Mouse (Mus musculus): Measurements from ENCODE around the gene Nkx6-2.

Nkx6-2 gene

DNA sequence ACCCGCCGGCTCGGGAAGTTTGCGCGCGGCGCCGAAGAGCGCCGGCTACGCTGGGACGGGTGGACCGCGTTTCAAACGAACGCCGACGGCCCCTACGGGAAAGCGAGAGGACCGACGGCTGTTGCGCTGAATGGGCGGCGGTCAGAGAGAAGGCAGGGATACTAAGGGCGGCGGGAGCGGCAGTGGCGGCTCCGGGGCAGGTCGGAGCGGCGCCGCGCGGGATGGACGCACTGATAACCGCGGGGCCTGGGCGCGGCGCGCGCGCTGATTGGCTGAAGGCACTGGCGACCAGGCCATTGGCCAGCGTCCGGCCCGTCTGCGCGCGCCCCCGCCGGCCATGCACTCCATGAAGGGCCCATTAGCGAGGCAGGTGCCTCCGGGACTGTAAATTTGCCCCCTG lies at the start of gene Nkx6-2:
TSS of gene Nkx6-2 (minus strand) at position 203 of the 400 bp plus-strand sequence.
- DNase-seq, result peak; percentile 45

GRCm38 (mm10) chr7:139625156-139625555 lies 42.6 kb upstream of the Nkx6-2 start:
- no peak for DNase-seq

DNA sequence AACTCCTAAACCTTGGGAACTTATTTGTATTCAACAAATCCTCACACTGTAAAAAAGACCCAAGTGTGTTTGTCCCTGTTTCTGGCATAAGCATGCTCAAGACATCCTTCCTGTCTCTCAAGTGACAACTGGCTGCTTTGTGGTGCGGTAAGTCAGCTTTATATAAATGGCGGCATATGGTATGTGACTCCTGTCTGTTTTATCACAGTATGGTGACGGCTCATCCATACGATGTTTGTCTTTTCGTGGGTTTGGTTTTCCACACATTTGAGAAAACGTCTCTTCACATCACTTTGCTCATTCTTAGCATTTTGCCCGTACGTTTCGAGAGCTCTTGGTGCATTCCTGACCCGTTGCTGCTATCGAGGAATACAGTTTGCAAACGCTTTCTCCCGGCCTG lies 40.0 kb upstream of the Nkx6-2 start:
- no peak for DNase-seq

- DNase-seq, result peak; percentile 57
Measured at GRCm38 (mm10) chr7:139615767-139616766, 33.5 kb upstream of the Nkx6-2 start.

DNA sequence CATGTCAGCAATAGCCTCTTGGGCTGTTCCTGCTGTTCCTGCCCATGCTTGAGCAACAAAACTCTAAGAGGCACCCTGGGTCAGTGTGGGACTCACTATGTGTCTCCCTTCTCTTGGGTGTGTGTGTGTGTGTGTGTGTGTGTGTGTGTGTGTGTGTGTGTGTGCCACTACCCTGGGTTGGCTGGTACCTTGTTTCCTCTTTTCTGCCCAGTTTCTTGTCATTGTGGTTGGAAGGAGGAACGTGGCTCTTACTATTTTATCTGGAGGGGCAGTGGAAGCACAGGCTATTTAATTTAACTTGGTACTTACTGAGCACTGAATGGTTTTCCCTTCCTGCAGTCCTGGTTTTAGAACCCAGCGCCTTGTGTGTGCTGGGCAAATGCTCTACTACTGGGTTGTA lies 27.7 kb upstream of the Nkx6-2 start:
- DNase-seq, result no peak

DNA sequence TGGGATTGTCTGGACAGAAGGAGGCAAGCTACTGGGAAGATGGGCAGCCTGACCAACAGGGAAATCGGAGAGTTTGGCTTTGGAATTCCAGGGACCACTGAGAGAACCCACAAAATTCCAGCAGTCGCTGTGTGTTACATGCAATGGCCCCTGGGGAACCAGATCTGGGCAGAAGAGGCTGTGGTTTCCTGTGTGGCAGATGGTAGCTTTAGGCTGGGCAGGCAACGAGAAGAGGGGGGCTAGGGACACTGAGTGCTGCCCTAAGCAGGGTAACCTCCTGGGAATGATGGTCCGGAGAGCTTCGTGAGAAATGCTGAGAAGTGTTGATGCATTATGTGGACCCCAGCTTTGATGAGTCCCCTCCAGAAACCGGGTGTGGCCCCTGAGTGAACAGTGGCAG lies 13.3 kb upstream of the Nkx6-2 start:
- no peak for DNase-seq

- no peak for DNase-seq
Measured at GRCm38 (mm10) chr7:139595311-139595710, 12.7 kb upstream of the Nkx6-2 start.

DNA sequence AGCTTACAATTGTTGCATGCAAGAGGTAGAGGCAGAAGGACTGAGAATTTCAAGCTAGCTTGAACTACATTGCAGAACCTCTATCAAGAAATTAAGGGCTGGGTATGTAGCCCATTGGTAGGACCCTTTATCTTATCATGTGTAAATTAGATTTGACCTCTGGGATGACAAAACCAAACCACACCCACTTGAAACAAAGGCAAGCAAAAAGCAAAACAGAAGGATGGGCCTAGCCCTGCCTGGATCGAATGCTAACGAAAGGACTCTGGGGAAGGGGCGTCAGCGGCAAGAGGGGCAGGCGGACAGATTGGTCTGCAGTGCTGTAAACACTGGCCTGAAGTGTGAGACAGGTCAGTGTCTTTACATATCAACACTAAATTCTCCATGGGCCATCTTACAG lies 8.7 kb upstream of the Nkx6-2 start:
- no peak for DNase-seq

GRCm38 (mm10) chr7:139590302-139590701 lies 7.7 kb upstream of the Nkx6-2 start:
- peak; percentile 37 for DNase-seq

DNA sequence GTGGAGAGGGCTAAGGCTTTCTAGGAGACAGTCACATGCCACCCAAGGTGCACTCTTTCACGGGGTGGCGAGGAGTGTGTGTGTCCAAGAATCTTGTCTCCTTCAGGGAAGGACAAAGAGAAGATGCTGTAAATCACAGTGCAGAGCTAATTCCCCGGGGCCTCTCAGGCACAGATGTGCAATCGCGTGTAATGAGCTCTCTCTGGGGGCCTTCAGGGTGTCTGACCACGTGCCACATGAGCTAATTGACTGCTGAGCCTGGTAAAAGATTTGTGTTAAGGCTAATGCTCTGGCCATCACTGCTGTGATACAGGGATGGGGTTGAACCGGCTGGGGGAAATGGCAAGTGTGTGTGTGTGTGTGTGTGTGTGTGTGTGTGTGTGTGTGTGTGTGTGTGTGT lies 5.3 kb upstream of the Nkx6-2 start:
- no peak for DNase-seq

DNA sequence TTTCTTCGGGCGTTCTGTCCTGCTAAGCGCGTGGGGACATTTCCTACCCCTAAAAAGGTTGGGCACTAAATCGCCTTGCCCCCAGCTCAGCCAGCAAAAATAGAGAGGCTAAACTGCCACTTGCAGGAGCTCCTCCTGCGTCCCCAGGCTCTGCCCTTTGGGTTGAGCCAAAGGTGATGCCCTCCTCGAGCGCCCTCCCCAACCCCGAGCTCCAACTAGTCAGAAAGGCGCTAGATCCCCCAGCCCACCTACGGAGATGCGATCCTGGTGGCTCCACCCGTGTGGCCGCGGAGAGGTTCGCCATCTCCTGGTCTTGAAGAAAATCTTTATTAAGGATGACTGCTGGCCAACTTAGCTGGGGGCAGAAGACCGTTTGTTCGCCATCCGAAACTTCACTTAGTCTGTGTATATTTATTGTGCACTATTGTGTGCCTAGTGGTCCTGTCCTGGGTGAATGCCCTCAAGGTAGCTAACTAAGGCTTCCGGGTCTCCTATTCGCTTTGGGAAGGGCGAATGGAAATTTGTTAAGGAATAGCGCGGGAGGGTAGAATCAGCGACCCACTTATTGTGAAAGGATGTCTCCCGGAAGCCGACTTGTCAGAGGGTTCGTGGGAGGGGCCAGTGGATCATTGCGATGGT lies 2.7 kb upstream of the Nkx6-2 start:
- no peak for DNase-seq

DNA sequence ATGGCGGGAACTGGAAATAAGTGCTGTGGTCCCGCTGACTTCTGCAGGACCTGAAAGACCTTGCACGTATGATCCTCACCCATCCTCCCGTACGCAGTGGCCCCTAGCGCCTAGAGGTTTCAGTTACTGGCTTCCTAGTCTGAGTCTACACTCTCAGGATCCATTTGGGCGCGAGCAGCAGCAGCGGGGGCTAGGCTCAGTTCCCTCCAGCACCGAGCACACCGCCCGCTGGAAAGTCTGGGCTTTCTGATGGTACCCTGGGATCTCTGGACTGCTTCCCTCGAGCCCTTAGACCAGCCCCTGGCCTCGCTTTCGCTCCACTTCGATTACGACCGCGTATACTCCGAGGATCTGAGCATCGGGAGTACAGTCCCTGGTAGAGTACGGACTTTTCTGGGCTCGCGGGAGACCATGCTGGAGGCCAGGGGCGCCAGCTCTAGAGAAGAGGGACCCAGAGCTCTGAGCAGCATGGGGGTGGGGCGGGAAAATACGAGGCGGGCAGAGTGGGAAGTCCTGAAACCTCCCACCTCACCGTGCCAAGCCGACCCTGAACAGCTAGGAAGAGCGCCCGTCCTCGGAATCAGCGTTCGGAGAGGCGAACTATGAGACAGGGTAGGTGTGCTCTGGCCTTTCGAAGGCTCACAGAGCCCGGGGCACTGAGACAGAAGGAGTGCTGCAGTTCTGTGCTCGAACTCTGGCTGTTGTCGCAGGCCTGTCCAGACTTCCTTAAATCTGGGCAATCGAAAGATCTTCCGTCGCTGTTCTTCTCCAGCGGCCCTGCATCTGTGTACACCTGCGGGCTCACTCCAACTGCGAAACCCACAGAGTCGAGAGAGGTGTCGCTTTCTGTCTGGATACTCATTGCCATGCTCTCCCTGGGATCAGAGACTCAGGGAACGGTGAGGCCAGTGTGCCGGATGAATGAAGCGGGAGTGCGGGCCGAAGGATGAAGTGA lies 1.9 kb upstream of the Nkx6-2 start:
- no peak for DNase-seq

GRCm38 (mm10) chr7:139583094-139583737 lies 619 bp upstream of the Nkx6-2 start:
- DNase-seq, result no peak

- DNase-seq, result peak; percentile 4
Measured at GRCm38 (mm10) chr7:139581801-139582571, 611 bp downstream of the Nkx6-2 start.

GRCm38 (mm10) chr7:139580851-139581775 lies 1.5 kb downstream of the Nkx6-2 start:
- DNase-seq, result peak; percentile 4

- no peak for DNase-seq
Measured at GRCm38 (mm10) chr7:139579261-139579905, 3.2 kb downstream of the Nkx6-2 start.

- DNase-seq, result no peak
Measured at GRCm38 (mm10) chr7:139576064-139576686, 6.4 kb downstream of the Nkx6-2 start.

GRCm38 (mm10) chr7:139572665-139573064 lies 9.9 kb downstream of the Nkx6-2 start:
- no peak for DNase-seq

GRCm38 (mm10) chr7:139570788-139571187 lies 11.8 kb downstream of the Nkx6-2 start:
- DNase-seq, result no peak

All from lung, postnatal 14 days (tissue).